Mouse (Mus musculus): Measurements from ENCODE around the gene Ssmem1. TPM values are rescaled to one million over a fixed set of nuclear protein-coding genes. Genes with fewer than 3 reads are reported as not detected.

Ssmem1 gene
- polyA plus RNA-seq, 1 experiment from 2014 or later: 0.37 TPM

DNA sequence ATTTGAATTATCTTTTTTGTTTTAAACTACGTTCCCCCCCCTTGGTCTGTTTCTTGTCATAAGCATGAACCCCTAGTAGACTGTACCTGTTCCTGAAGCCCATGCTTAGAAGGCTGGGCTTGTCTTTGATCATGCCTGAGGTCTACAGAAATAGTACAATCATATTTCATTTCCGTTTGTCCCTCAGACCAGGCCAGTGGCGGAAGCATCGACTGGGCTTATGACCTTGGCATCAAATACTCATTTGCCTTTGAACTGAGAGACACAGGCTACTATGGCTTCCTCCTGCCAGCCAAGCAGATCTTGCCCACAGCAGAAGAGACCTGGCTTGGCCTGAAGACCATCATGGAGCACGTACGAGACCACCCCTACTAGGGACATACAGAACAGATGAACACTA, 54.4 kb downstream of the Ssmem1 start:
- no peak overlapping the region for H3K9ac ChIP-seq (replicated peaks; ENCODE audit: low read length)
- H3K27me3 ChIP-seq (ENCODE audit: insufficient read depth, low read length): no peaks in the 10 kb centered on the region
- no peak overlapping the region for H3K4me3 ChIP-seq (ENCODE audit: low read length)
- H3K4me2 ChIP-seq (replicated peaks; ENCODE audit: low read depth, low read length): no peak overlapping the region
- H3K36me3 ChIP-seq (ENCODE audit: insufficient read depth, low read length): no peaks in the 10 kb centered on the region
- ATAC-seq (ENCODE audit: low FRiP score, low TSS enrichment): no peak
- no peak overlapping the region for H3K27ac ChIP-seq (ENCODE audit: low read length)
- no peaks in the 10 kb centered on the region for H3K9me3 ChIP-seq (ENCODE audit: low read length)
- 87% methylated on average over 6 of the region's 6 CpGs for WGBS
- H3K4me1 ChIP-seq (ENCODE audit: insufficient read depth, low read length): no peaks in the 10 kb centered on the region

GRCm38 (mm10) chr6:30568069-30568468, 58.4 kb downstream of the Ssmem1 start, which contains the start of gene Cpa4:
Cpa4 (plus strand) TSS chr6:30568369.
- 68% methylated on average over 5 of the region's 5 CpGs for WGBS
- no peaks in the 10 kb centered on the region for H3K36me3 ChIP-seq (ENCODE audit: insufficient read depth, low read length)
- no peaks in the 10 kb centered on the region for H3K27me3 ChIP-seq (ENCODE audit: insufficient read depth, low read length)
- H3K27ac ChIP-seq (ENCODE audit: low read length): no peak within 1 kb of the TSS
- H3K4me3 ChIP-seq (ENCODE audit: low read length): no peak within 1 kb of the TSS
- H3K9me3 ChIP-seq (ENCODE audit: low read length): no peaks in the 10 kb centered on the region
- peaks cover 5% of the 10 kb centered on the region; the same call in 1 of the 2 replicates for H3K4me1 ChIP-seq (ENCODE audit: insufficient read depth, low read length)
- no peak within 1 kb of the TSS for H3K4me2 ChIP-seq (replicated peaks; ENCODE audit: low read depth, low read length)
- ATAC-seq (ENCODE audit: low FRiP score, low TSS enrichment): no peak
- no peak within 1 kb of the TSS for H3K9ac ChIP-seq (replicated peaks; ENCODE audit: low read length)

GRCm38 (mm10) chr6:30569331-30569730, 59.7 kb downstream of the Ssmem1 start:
- Histone ChIP-seq H3K27me3 (ENCODE audit: insufficient read depth, low read length) (no peaks in the 10 kb centered on the region), H3K27ac (ENCODE audit: low read length) (no peak overlapping the region), H3K4me3 (ENCODE audit: low read length) (no peak overlapping the region), H3K9me3 (ENCODE audit: low read length) (no peaks in the 10 kb centered on the region), H3K36me3 (ENCODE audit: insufficient read depth, low read length) (no peaks in the 10 kb centered on the region), H3K4me2 (replicated peaks; ENCODE audit: low read depth, low read length) (no peak overlapping the region), H3K9ac (replicated peaks; ENCODE audit: low read length) (no peak overlapping the region), H3K4me1 (ENCODE audit: insufficient read depth, low read length) (peaks cover 5% of the 10 kb centered on the region; the same call in 1 of the 2 replicates)
- WGBS: 84% methylated on average over 10 of the region's 10 CpGs
- no peak for ATAC-seq (ENCODE audit: low FRiP score, low TSS enrichment)

Other genes starting within 250 kb of the Ssmem1 start
- 53.7 and 55.5 TPM in 2 replicates for gene Ube2h, start 205.3 kb upstream of the Ssmem1 start, polyA plus RNA-seq (2015; fragmentation: Nextera tagmentation; extraction: Ambion mirVana)
- gene Zc3hc1, start 118.8 kb upstream of the Ssmem1 start, polyA plus RNA-seq (2015; fragmentation: Nextera tagmentation; extraction: Ambion mirVana): 69.8 and 71.7 TPM in 2 replicates
- gene Klhdc10, start 108.0 kb upstream of the Ssmem1 start, polyA plus RNA-seq (2015; fragmentation: Nextera tagmentation; extraction: Ambion mirVana): 26.8 and 30.2 TPM in 2 replicates
- gene Tmem209, start 66 bp upstream of the Ssmem1 start, polyA plus RNA-seq (2015; fragmentation: Nextera tagmentation; extraction: Ambion mirVana): 45.6 and 51.4 TPM in 2 replicates
- 15.9 and 17.5 TPM in 2 replicates for gene Cpa2, start 31.7 kb downstream of the Ssmem1 start, polyA plus RNA-seq (2015; fragmentation: Nextera tagmentation; extraction: Ambion mirVana)
- gene Cpa4, start 58.5 kb downstream of the Ssmem1 start, polyA plus RNA-seq (2015; fragmentation: Nextera tagmentation; extraction: Ambion mirVana): 0.12 and 0.14 TPM in 2 replicates
- 0.64 and 0.66 TPM in 2 replicates for gene Cpa5, start 101.2 kb downstream of the Ssmem1 start, polyA plus RNA-seq (2015; fragmentation: Nextera tagmentation; extraction: Ambion mirVana)
- gene Cpa1, start 129.4 kb downstream of the Ssmem1 start, polyA plus RNA-seq (2015; fragmentation: Nextera tagmentation; extraction: Ambion mirVana): 1.8 and 2.4 TPM in 2 replicates
- 20.6 and 21.6 TPM in 2 replicates for gene Cep41, start 183.9 kb downstream of the Ssmem1 start, polyA plus RNA-seq (2015; fragmentation: Nextera tagmentation; extraction: Ambion mirVana)
- gene Mest, start 213.7 kb downstream of the Ssmem1 start, polyA plus RNA-seq (2015; fragmentation: Nextera tagmentation; extraction: Ambion mirVana): 2,098 and 2,228 TPM in 2 replicates

Measured in kidney, embryonic 16.5 days (tissue).